Mouse (Mus musculus): ENCODE data around the gene Fam178b.

- TF ChIP-seq EP300 (optimal IDR thresholded peaks at IDR 0.05), result no peak
- peak; percentile 15; the same call in 1 of the 2 replicates for TF ChIP-seq CTCF (IDR thresholded peaks at IDR 0.05; ENCODE audit: low read depth)
Measured at GRCm38 (mm10) chr1:36566425-36566824, 116.6 kb downstream of the Fam178b start.
